Comparison of ENCODE assay signal across 21 mouse cellular contexts in the genomic region with DNA sequence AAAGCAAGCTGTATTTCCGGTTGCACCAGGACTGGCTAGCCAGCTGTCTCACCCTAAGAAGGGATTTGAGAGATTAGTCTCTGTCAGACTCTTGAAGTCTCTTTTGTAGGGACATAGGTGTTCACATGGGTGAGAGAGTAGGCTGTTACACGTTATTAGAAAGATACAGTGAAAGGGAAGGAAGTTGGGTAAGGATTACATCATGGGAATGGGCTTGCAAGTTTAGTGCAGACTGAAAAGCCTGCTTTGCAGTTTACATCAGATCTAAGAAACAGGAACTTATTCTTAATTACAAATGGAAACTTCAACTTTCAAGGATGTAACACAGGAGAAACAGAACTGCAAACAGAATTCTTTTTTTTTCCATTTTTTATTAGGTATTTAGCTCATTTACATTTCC. TPM values are rescaled to one million over a fixed set of nuclear protein-coding genes. Genes with fewer than 3 reads are reported as not detected.
A peak's percentile ranks its signal among the peaks of the same experiment; 100 is the strongest.
DNase-seq lines count a peak whose midpoint lies in the region; ATAC-seq and TF ChIP-seq lines count a peak whose summit lies in the region.
"Had no signal": no experiment of that assay in that cellular context is flagged by ENCODE, and none has a peak within 500 bp of the region (broad histone marks: within the 10 kb centered on the region; RNA-seq: fewer than 3 reads in every experiment).

No protein-coding gene starts in this region.

- H3K4me3 ChIP-seq in midbrain, postnatal 0 days (ENCODE audit: low read depth, low read length): no peak overlapping the region
- H3K4me3 ChIP-seq: embryonic facial prominence, embryonic 10.5 days; embryonic facial prominence, embryonic 12.5 days; forebrain, embryonic 13.5 days; forebrain, embryonic 15.5 days had no signal

- H3K4me1 ChIP-seq in midbrain, postnatal 0 days (ENCODE audit: insufficient read depth, low read length): no peaks in the 10 kb centered on the region
- H3K4me1 ChIP-seq: embryonic facial prominence, embryonic 10.5 days; embryonic facial prominence, embryonic 12.5 days; forebrain, embryonic 13.5 days; forebrain, embryonic 15.5 days had no signal

- H3K4me2 ChIP-seq in midbrain, postnatal 0 days (ENCODE audit: low read depth, low read length, poor library complexity, severe bottlenecking): no peak overlapping the region
- H3K4me2 ChIP-seq: embryonic facial prominence, embryonic 12.5 days; forebrain, embryonic 13.5 days; forebrain, embryonic 15.5 days had no signal

- H3K27me3 ChIP-seq in midbrain, postnatal 0 days (ENCODE audit: insufficient read depth, low read length): no peaks in the 10 kb centered on the region
- H3K27me3 ChIP-seq: embryonic facial prominence, embryonic 12.5 days; forebrain, embryonic 13.5 days; forebrain, embryonic 15.5 days had no signal

- peak; percentile 65; the same call in 1 of the 2 replicates for ATAC-seq in common myeloid progenitor, adult 5-6 weeks (replicated peaks; ENCODE audit: low read depth, poor library complexity, severe bottlenecking)
- ATAC-seq in hematopoietic stem cell, adult 5-6 weeks (replicated peaks in 1 of 2; ENCODE audit: insufficient read depth in 1 of 2, low FRiP score in 2 of 2, low TSS enrichment in 1 of 2, low read depth in 1 of 2, poor library complexity in 2 of 2, severe bottlenecking in 2 of 2): peak; percentile 42 to 62; a peak in 2 of 4 replicates
- peak; percentile 99 for ATAC-seq in megakaryocyte progenitor cell, adult 5-6 weeks (replicated peaks; ENCODE audit: poor library complexity)
- no peak for ATAC-seq in midbrain, postnatal 0 days (ENCODE audit: low FRiP score)
- ATAC-seq: forebrain, embryonic 13.5 days; forebrain, embryonic 15.5 days; forebrain, postnatal 0 days had no signal

- no peak for TF ChIP-seq CTCF in midbrain, postnatal 0 days (IDR thresholded peaks at IDR 0.05)

- H3K9me3 ChIP-seq in midbrain, postnatal 0 days (ENCODE audit: low read length): no peaks in the 10 kb centered on the region
- H3K9me3 ChIP-seq: embryonic facial prominence, embryonic 10.5 days; embryonic facial prominence, embryonic 12.5 days; forebrain, embryonic 13.5 days; forebrain, embryonic 15.5 days had no signal

- no peak overlapping the region for H3K27ac ChIP-seq in midbrain, postnatal 0 days (ENCODE audit: low read depth, low read length)
- H3K27ac ChIP-seq: embryonic facial prominence, embryonic 10.5 days; embryonic facial prominence, embryonic 12.5 days; forebrain, embryonic 13.5 days; forebrain, embryonic 15.5 days had no signal

- WGBS in midbrain, postnatal 0 days: 74% methylated on average over 2 of the region's 2 CpGs

- DNase-seq in 416B (ENCODE audit: low read depth): peak; percentile 66
- no peak for DNase-seq in midbrain, postnatal 0 days (ENCODE audit: low spot score)
- no peak for DNase-seq in neural tube, embryonic 10.5 days (ENCODE audit: extremely low spot score, low spot score)
- DNase-seq in spleen, postnatal 10 days (ENCODE audit: low spot score in 2 of 2): no peak
- DNase-seq: adrenal gland, adult 2 months; adrenal gland, postnatal 10 days; adrenal gland, postnatal 25 days; cerebellum, adult 11 months; cerebellum, adult 18-20 months; cerebellum, adult 8-10 months; cerebellum, adult 9-11 months; cerebellum, postnatal 14 days; cerebellum, postnatal 36 days; forebrain, postnatal 0 days had no signal

- H3K36me3 ChIP-seq in midbrain, postnatal 0 days (ENCODE audit: insufficient read depth, low read length): no peaks in the 10 kb centered on the region
- H3K36me3 ChIP-seq: embryonic facial prominence, embryonic 10.5 days; embryonic facial prominence, embryonic 12.5 days; forebrain, embryonic 15.5 days had no signal

- H3K9ac ChIP-seq in midbrain, postnatal 0 days (replicated peaks; ENCODE audit: low read length, poor library complexity, severe bottlenecking): no peak overlapping the region
- H3K9ac ChIP-seq: embryonic facial prominence, embryonic 12.5 days; forebrain, embryonic 13.5 days; forebrain, embryonic 15.5 days; forebrain, postnatal 0 days had no signal

RNA-seq across cellular contexts. Expression of gene Mterf1a, which starts 11.7 kb away (rescaled TPM):
- 11.2 and 17.0 TPM in 2 replicates for total RNA-seq in common myeloid progenitor, adult 5-6 weeks (2017)
- total RNA-seq in hematopoietic stem cell, adult 5-6 weeks (2017): 11.8 and 12.5 TPM in 2 replicates
- 7.6 and 8.1 TPM in 2 replicates for total RNA-seq in megakaryocyte progenitor cell, adult 5-6 weeks (2015)
- total RNA-seq in megakaryocyte progenitor cell, adult 5-6 weeks (2017): 10.3 and 17.3 TPM in 2 replicates
- total RNA-seq in midbrain, postnatal 0 days (2014; rRNA removed): 4.9 and 5.3 TPM in 2 replicates
- polyA plus RNA-seq in midbrain, postnatal 0 days (2015; fragmentation: Nextera tagmentation; extraction: Ambion mirVana): 3.7 and 4.2 TPM in 2 replicates

RNA-seq across cellular contexts. Expression of gene Akap9, which starts 22.4 kb away (rescaled TPM):
- 75.4 and 103 TPM in 2 replicates for total RNA-seq in common myeloid progenitor, adult 5-6 weeks (2017)
- 92.8 and 116 TPM in 2 replicates for total RNA-seq in hematopoietic stem cell, adult 5-6 weeks (2017)
- 46.3 and 53.6 TPM in 2 replicates for total RNA-seq in megakaryocyte progenitor cell, adult 5-6 weeks (2015)
- 41.9 and 64.1 TPM in 2 replicates for total RNA-seq in megakaryocyte progenitor cell, adult 5-6 weeks (2017)
- 43.6 and 81.4 TPM in 2 replicates for total RNA-seq in midbrain, postnatal 0 days (2014; rRNA removed)
- polyA plus RNA-seq in midbrain, postnatal 0 days (2015; fragmentation: Nextera tagmentation; extraction: Ambion mirVana): 247 and 284 TPM in 2 replicates
